Mouse (Mus musculus) embryonic facial prominence, embryonic 13.5 days (tissue): ENCODE data around the gene Arhgef39. TPM values are rescaled to one million over a fixed set of nuclear protein-coding genes. Genes with fewer than 3 reads are reported as not detected.

Experiments used
- ATAC-seq: fragments of 200-750 bp; cut with Nextera tagmentation; 2 replicates; pipeline ENCODE4 v1.8.0; 2017; ENCODE audit warnings: low read depth; ENCODE audit not compliant: insufficient number of reproducible peaks, insufficient read depth, low FRiP score, low TSS enrichment
- H3K27ac ChIP-seq: fragments of 300-500 bp; sonication (generic); 2 replicates; pipeline ENCODE4 v1.5.1; 2015; ENCODE audit warnings: moderate library complexity, mild to moderate bottlenecking, inconsistent platforms
- H3K27me3 ChIP-seq: fragments of 300-500 bp; sonication (generic); 2 replicates; pipeline ENCODE4 v1.6.1; 2015; ENCODE audit warnings: mild to moderate bottlenecking, inconsistent platforms
- H3K36me3 ChIP-seq: fragments of 300-500 bp; sonication (generic); 2 replicates; pipeline ENCODE4 v1.6.1; 2015; ENCODE audit warnings: mild to moderate bottlenecking, inconsistent platforms
- H3K4me1 ChIP-seq: fragments of 300-500 bp; sonication (generic); 2 replicates; pipeline ENCODE4 v1.6.1; 2015; ENCODE audit warnings: inconsistent platforms
- H3K4me2 ChIP-seq: fragments of 300-500 bp; sonication (generic); 2 replicates; pipeline ENCODE4 v1.6.1; 2015; ENCODE audit warnings: moderate library complexity, mild to moderate bottlenecking, inconsistent platforms
- H3K4me3 ChIP-seq: fragments of 300-500 bp; sonication (generic); 2 replicates; pipeline ENCODE4 v1.5.1; 2015; ENCODE audit warnings: mild to moderate bottlenecking, inconsistent platforms
- H3K9ac ChIP-seq: fragments of 300-500 bp; sonication (generic); 2 replicates; pipeline ENCODE4 v1.6.1; 2015; ENCODE audit warnings: mild to moderate bottlenecking, inconsistent platforms
- H3K9me3 ChIP-seq: fragments of 300-500 bp; sonication (generic); 2 replicates; pipeline ENCODE4 v1.6.1; 2016; ENCODE audit warnings: inconsistent platforms
- WGBS: fragments of 180-500 bp; shearing (Covaris S2); methylation state at CpG from one replicate; pipeline ENCODE4 v1.1.7; 2015; ENCODE audit warnings: mixed read lengths; 5-methylcytosine and 5-hydroxymethylcytosine counted together
- polyA plus RNA-seq: library from polyadenylated mRNA; unstranded; fragments of >200 nt; fragmentation: Nextera tagmentation; extraction: Ambion mirVana; gene quantifications from 2 replicates; pipeline ENCODE4 v1.2.1, GENCODE M21; 2015

Gene Arhgef39
- polyA plus RNA-seq: 45.7 and 47.8 TPM in 2 replicates

- peak; percentile 78 for ATAC-seq
Measured at GRCm38 (mm10) chr4:43499407-43500333, at the start of gene Arhgef39. Arhgef39 (minus strand) TSS chr4:43499695.

GRCm38 (mm10) chr4:43549055-43549454 lies 49.6 kb upstream of the Arhgef39 start:
- no peak for ATAC-seq
- no peak overlapping the region for H3K4me3 ChIP-seq
- peaks cover 100% of the 10 kb centered on the region for H3K36me3 ChIP-seq
- H3K27ac ChIP-seq: no peak overlapping the region
- H3K4me2 ChIP-seq: no peak overlapping the region
- H3K9ac ChIP-seq: no peak overlapping the region
- WGBS: 91% methylated on average over 12 of the region's 12 CpGs
- peaks cover 4% of the 10 kb centered on the region; the same call in 1 of the 2 replicates for H3K9me3 ChIP-seq
- no peaks in the 10 kb centered on the region for H3K27me3 ChIP-seq
- no peaks in the 10 kb centered on the region for H3K4me1 ChIP-seq

More at GRCm38 (mm10) chr4:43499407-43500333, at the start of gene Arhgef39:
- H3K9ac ChIP-seq: peak within 1 kb of the TSS; percentile 80
- H3K4me3 ChIP-seq: peak within 1 kb of the TSS; percentile 65
- peak within 1 kb of the TSS; percentile 45 for H3K27ac ChIP-seq
- H3K4me2 ChIP-seq: peak within 1 kb of the TSS; percentile 77
- H3K36me3 ChIP-seq: peaks cover 22% of the 10 kb centered on the region
- H3K27me3 ChIP-seq: no peaks in the 10 kb centered on the region
- H3K4me1 ChIP-seq: peaks cover 46% of the 10 kb centered on the region
- H3K9me3 ChIP-seq: no peaks in the 10 kb centered on the region
- WGBS: 6% methylated on average over 50 of the region's 50 CpGs

GRCm38 (mm10) chr4:43547160-43547559 lies 47.7 kb upstream of the Arhgef39 start:
- H3K4me1 ChIP-seq: no peaks in the 10 kb centered on the region
- H3K9ac ChIP-seq: no peak overlapping the region
- H3K27me3 ChIP-seq: no peaks in the 10 kb centered on the region
- H3K9me3 ChIP-seq: peaks cover 2% of the 10 kb centered on the region; the same call in 1 of the 2 replicates
- no peak overlapping the region for H3K4me3 ChIP-seq
- no peak overlapping the region for H3K4me2 ChIP-seq
- no peak overlapping the region for H3K27ac ChIP-seq
- no peak for ATAC-seq
- WGBS: 93% methylated on average over 8 of the region's 8 CpGs
- H3K36me3 ChIP-seq: peaks cover 100% of the 10 kb centered on the region

GRCm38 (mm10) chr4:43546375-43547047 lies 47.0 kb upstream of the Arhgef39 start:
- WGBS: 95% methylated on average over 12 of the region's 12 CpGs
- Histone ChIP-seq H3K27ac (no peak overlapping the region), H3K9ac (no peak overlapping the region), H3K27me3 (no peaks in the 10 kb centered on the region), H3K4me1 (no peaks in the 10 kb centered on the region), H3K4me2 (no peak overlapping the region), H3K36me3 (peaks cover 100% of the 10 kb centered on the region), H3K9me3 (no peaks in the 10 kb centered on the region), H3K4me3 (no peak overlapping the region)
- no peak for ATAC-seq

GRCm38 (mm10) chr4:43542044-43542443 lies 42.5 kb upstream of the Arhgef39 start:
- Histone ChIP-seq H3K9ac (no peak overlapping the region), H3K27me3 (no peaks in the 10 kb centered on the region), H3K36me3 (peaks cover 99% of the 10 kb centered on the region), H3K4me2 (no peak overlapping the region), H3K27ac (no peak overlapping the region), H3K4me3 (no peak overlapping the region), H3K9me3 (no peaks in the 10 kb centered on the region), H3K4me1 (no peaks in the 10 kb centered on the region)
- 56% methylated on average over 3 of the region's 3 CpGs for WGBS
- ATAC-seq: no peak

GRCm38 (mm10) chr4:43536031-43536430 lies 36.5 kb upstream of the Arhgef39 start:
- Histone ChIP-seq H3K4me3 (no peak overlapping the region), H3K4me2 (no peak overlapping the region), H3K4me1 (no peaks in the 10 kb centered on the region), H3K27me3 (no peaks in the 10 kb centered on the region), H3K27ac (no peak overlapping the region), H3K36me3 (peaks cover 98% of the 10 kb centered on the region), H3K9me3 (no peaks in the 10 kb centered on the region), H3K9ac (no peak overlapping the region)
- WGBS: 92% methylated on average over 9 of the region's 9 CpGs
- ATAC-seq: no peak

- Histone ChIP-seq H3K4me2 (no peak overlapping the region), H3K4me1 (no peaks in the 10 kb centered on the region), H3K27ac (no peak overlapping the region), H3K27me3 (no peaks in the 10 kb centered on the region), H3K4me3 (no peak overlapping the region), H3K9ac (no peak overlapping the region), H3K9me3 (no peaks in the 10 kb centered on the region), H3K36me3 (peaks cover 97% of the 10 kb centered on the region)
- WGBS: 96% methylated on average over 8 of the region's 8 CpGs
- ATAC-seq: no peak
Measured at GRCm38 (mm10) chr4:43535628-43536027, 36.1 kb upstream of the Arhgef39 start.

- no peaks in the 10 kb centered on the region for H3K9me3 ChIP-seq
- peaks cover 73% of the 10 kb centered on the region for H3K36me3 ChIP-seq
- no peaks in the 10 kb centered on the region for H3K27me3 ChIP-seq
- no peak overlapping the region for H3K27ac ChIP-seq
- H3K4me1 ChIP-seq: no peaks in the 10 kb centered on the region
- H3K9ac ChIP-seq: no peak overlapping the region
- H3K4me3 ChIP-seq: no peak overlapping the region
- no peak for ATAC-seq
- 91% methylated on average over 9 of the region's 9 CpGs for WGBS
- no peak overlapping the region for H3K4me2 ChIP-seq
Measured at GRCm38 (mm10) chr4:43533270-43533669, 33.8 kb upstream of the Arhgef39 start.

- 23% methylated on average over 7 of the region's 7 CpGs for WGBS
- Histone ChIP-seq H3K4me2 (no peak overlapping the region), H3K27me3 (peaks cover 5% of the 10 kb centered on the region; the same call in 1 of the 2 replicates), H3K9me3 (no peaks in the 10 kb centered on the region), H3K4me3 (no peak overlapping the region), H3K36me3 (peaks cover 47% of the 10 kb centered on the region), H3K4me1 (no peaks in the 10 kb centered on the region), H3K27ac (no peak overlapping the region), H3K9ac (no peak overlapping the region)
- no peak for ATAC-seq
Measured at GRCm38 (mm10) chr4:43530581-43530980, 31.1 kb upstream of the Arhgef39 start.

GRCm38 (mm10) chr4:43530081-43530501 lies 30.6 kb upstream of the Arhgef39 start:
- 70% methylated on average over 8 of the region's 8 CpGs for WGBS
- no peak overlapping the region for H3K4me3 ChIP-seq
- peaks cover 9% of the 10 kb centered on the region for H3K27me3 ChIP-seq
- H3K4me2 ChIP-seq: no peak overlapping the region
- H3K36me3 ChIP-seq: peaks cover 42% of the 10 kb centered on the region
- no peak overlapping the region for H3K27ac ChIP-seq
- no peak for ATAC-seq
- H3K9me3 ChIP-seq: no peaks in the 10 kb centered on the region
- no peak overlapping the region for H3K9ac ChIP-seq
- H3K4me1 ChIP-seq: no peaks in the 10 kb centered on the region

GRCm38 (mm10) chr4:43528487-43528886 lies 29.0 kb upstream of the Arhgef39 start:
- H3K4me1 ChIP-seq: peaks cover 10% of the 10 kb centered on the region
- H3K27ac ChIP-seq: no peak overlapping the region
- H3K9me3 ChIP-seq: no peaks in the 10 kb centered on the region
- H3K4me2 ChIP-seq: no peak overlapping the region
- H3K27me3 ChIP-seq: peaks cover 17% of the 10 kb centered on the region
- no peak for ATAC-seq
- H3K36me3 ChIP-seq: peaks cover 27% of the 10 kb centered on the region
- no peak overlapping the region for H3K9ac ChIP-seq
- no peak overlapping the region for H3K4me3 ChIP-seq
- 81% methylated on average over 9 of the region's 9 CpGs for WGBS
